Mouse (Mus musculus) heart, adult 2 months (tissue): ENCODE measurements around the gene Zcchc3. TPM values are rescaled to one million over a fixed set of nuclear protein-coding genes. Genes with fewer than 3 reads are reported as not detected.

Experiments
- DNase-seq, 2 experiments: peaks; one replicate each; pipeline ENCODE4 v3.0.0; 2021
- H3K27ac ChIP-seq: fragments of 200-600 bp; 2 replicates; pipeline ENCODE4 v1.8.1; 2022
- H3K27me3 ChIP-seq: fragments of 200-500 bp; 2 replicates; pipeline ENCODE4 v1.6.1; 2012; ENCODE audit warnings: mild to moderate bottlenecking, low read length, inconsistent platforms, mixed read lengths; ENCODE audit not compliant: control insufficient read depth, insufficient read depth
- H3K36me3 ChIP-seq: fragments of 200-500 bp; 2 replicates; pipeline ENCODE4 v1.6.1; 2012; ENCODE audit warnings: low read length, inconsistent platforms; ENCODE audit not compliant: control insufficient read depth, insufficient read depth
- H3K4me1 ChIP-seq: fragments of 200-500 bp; 2 replicates; pipeline ENCODE4 v1.6.1; 2011; ENCODE audit warnings: low read length; ENCODE audit not compliant: control insufficient read depth, insufficient read depth
- H3K4me3 ChIP-seq: fragments of 200-600 bp; 2 replicates; pipeline ENCODE4 v1.8.1; 2022
- H3K79me2 ChIP-seq: fragments of 200-500 bp; replicated peaks from 2 replicates; pipeline ENCODE4 v1.6.1; 2012; ENCODE audit warnings: mild to moderate bottlenecking, inconsistent platforms, low read length, moderate library complexity, mixed read lengths; ENCODE audit not compliant: control insufficient read depth, insufficient read depth
- H3K9ac ChIP-seq: fragments of 200-500 bp; 2 replicates; pipeline ENCODE4 v1.6.1; 2012; ENCODE audit warnings: low read depth, mild to moderate bottlenecking, control low read depth, inconsistent platforms, low read length, mixed read lengths
- CTCF ChIP-seq: fragments of 200-600 bp; IDR thresholded peaks from 2 replicates; pipeline ENCODE4 v1.8.1; 2022; ENCODE audit warnings: antibody characterized with exemption, mild to moderate bottlenecking, moderate library complexity
- EP300 ChIP-seq: fragments of 200-500 bp; IDR thresholded peaks from 2 replicates; pipeline ENCODE4 v1.6.1; 2011; ENCODE audit warnings: low read depth, low read length, control low read depth; ENCODE audit not compliant: insufficient read depth
- POLR2A ChIP-seq: fragments of 200-500 bp; IDR thresholded peaks from 2 replicates; pipeline ENCODE4 v1.6.1; 2011; ENCODE audit warnings: mild to moderate bottlenecking, low read depth, low read length, control low read depth; ENCODE audit not compliant: insufficient read depth
- WGBS: fragments of 180-500 bp; shearing (Covaris S2); methylation state at CpG from one replicate; pipeline ENCODE4 v1.1.7; 2018; 5-methylcytosine and 5-hydroxymethylcytosine counted together
- intact Hi-C: fragments of 180-260 bp; cut with DNase I; formaldehyde crosslinking; loops from one replicate; pipeline ENCODE4 v1.15.1; 2025
- polyA plus RNA-seq: library from polyadenylated mRNA; depleted of rRNA; stranded (reverse); fragments of >200 nt; gene quantifications from 2 replicates; pipeline ENCODE4 v1.2.3, GENCODE M21; 2012; rRNA removed
- total RNA-seq, 2 experiments: library from RNA; stranded (reverse); gene quantifications; 2 replicates each; pipeline ENCODE4 v1.2.3; 2021

The Zcchc3 gene
- total and polyA plus RNA-seq, 3 experiments, result 4.0 to 9.1 (median 6.7) TPM

- 67% methylated on average over 4 of the region's 4 CpGs for WGBS
- H3K4me3 ChIP-seq, result no peak overlapping the region
- no peak overlapping the region for H3K27ac ChIP-seq
- no peaks in the 10 kb centered on the region; the same call in 1 of the 2 replicates for H3K4me1 ChIP-seq
- TF ChIP-seq CTCF, result no peak
- no peak for TF ChIP-seq POLR2A
- TF ChIP-seq EP300, result no peak
- DNase-seq, result no peak
- no peaks in the 10 kb centered on the region for H3K79me2 ChIP-seq
- no peak overlapping the region for H3K9ac ChIP-seq
- H3K27me3 ChIP-seq, result peaks cover 4% of the 10 kb centered on the region; the same call in 1 of the 2 replicates
- no peaks in the 10 kb centered on the region for H3K36me3 ChIP-seq
- intact Hi-C loops, result no loop called here
Observed at GRCm38 (mm10) chr2:152372661-152373060, 42.2 kb downstream of the Zcchc3 start.

DNA sequence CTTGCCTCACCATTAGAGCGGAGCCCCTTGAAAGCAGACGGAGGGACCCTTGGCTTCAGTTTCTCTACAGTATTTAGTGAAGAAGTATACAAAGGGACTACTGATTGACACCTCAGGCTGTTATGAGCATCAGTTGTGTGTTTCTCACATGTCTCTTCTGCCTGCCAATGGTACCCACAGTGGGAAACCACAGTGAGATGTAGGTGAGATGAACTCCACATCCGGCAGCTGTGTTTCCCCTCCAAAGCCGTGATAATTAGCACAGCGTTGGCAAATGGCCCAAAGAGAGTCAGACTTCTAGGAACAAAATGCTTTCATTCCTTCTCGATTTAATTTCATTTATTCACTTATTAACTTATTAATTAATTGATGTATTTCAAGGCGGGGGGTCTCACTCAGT, 42.7 kb downstream of the Zcchc3 start:
- Histone ChIP-seq H3K27me3 (peaks cover 4% of the 10 kb centered on the region; the same call in 1 of the 2 replicates), H3K4me1 (no peaks in the 10 kb centered on the region; the same call in 1 of the 2 replicates), H3K4me3 (no peak overlapping the region), H3K27ac (no peak overlapping the region), H3K9ac (no peak overlapping the region), H3K79me2 (no peaks in the 10 kb centered on the region), H3K36me3 (no peaks in the 10 kb centered on the region)
- DNase-seq, result no peak
- 63% methylated on average over 7 of the region's 7 CpGs for WGBS
- TF ChIP-seq POLR2A (no peak), CTCF (no peak), EP300 (no peak)
- intact Hi-C loops, result no loop called here

- Histone ChIP-seq H3K4me3 (no peak overlapping the region), H3K27ac (no peak overlapping the region), H3K27me3 (no peaks in the 10 kb centered on the region), H3K36me3 (no peaks in the 10 kb centered on the region), H3K9ac (no peak overlapping the region), H3K4me1 (peaks cover 4% of the 10 kb centered on the region; the same call in 1 of the 2 replicates), H3K79me2 (no peaks in the 10 kb centered on the region)
- TF ChIP-seq CTCF (peak; percentile 91), EP300 (0 out of 2 replicates have a peak, but pooled peaks have one; percentile 42), POLR2A (no peak)
- intact Hi-C loops, result loop anchor here (1.0 to 5.0 kb wide), 5 partner anchors 36 to 339 kb away; partner anchors contain the start of genes Csnk2a1 and Rbck1
- 27% methylated on average over 14 of the region's 14 CpGs for WGBS
- DNase-seq, result peak; percentile 45 to 60
Observed at GRCm38 (mm10) chr2:152368532-152369140, 46.2 kb downstream of the Zcchc3 start.

DNA sequence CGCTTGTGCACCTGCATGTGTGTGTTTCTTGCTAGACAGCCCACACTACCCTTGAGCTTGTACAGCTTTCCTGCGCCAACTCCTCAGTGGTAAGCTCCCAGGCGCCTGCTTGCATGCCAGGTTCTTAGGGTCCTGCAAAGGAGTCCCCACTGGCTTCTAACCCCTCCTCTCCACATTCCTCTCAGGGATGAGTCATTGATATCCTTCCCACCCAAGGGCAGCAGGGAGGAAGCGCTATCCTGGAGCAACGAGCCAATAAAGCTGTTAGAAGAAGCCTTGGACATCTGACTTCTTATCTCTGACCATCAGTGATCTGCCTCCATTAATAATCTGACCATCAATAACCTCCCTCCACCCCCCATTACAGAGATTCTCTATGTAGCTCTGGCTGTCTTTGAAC, 46.9 kb downstream of the Zcchc3 start:
- H3K79me2 ChIP-seq, result no peaks in the 10 kb centered on the region
- no peak overlapping the region for H3K9ac ChIP-seq
- no peaks in the 10 kb centered on the region for H3K27me3 ChIP-seq
- no peak overlapping the region for H3K4me3 ChIP-seq
- H3K27ac ChIP-seq, result no peak overlapping the region
- no peak for DNase-seq
- intact Hi-C loops, result loop anchor here (1.0 to 5.0 kb wide), 5 partner anchors 36 to 339 kb away; partner anchors contain the start of genes Csnk2a1 and Rbck1
- no peaks in the 10 kb centered on the region for H3K36me3 ChIP-seq
- peaks cover 4% of the 10 kb centered on the region; the same call in 1 of the 2 replicates for H3K4me1 ChIP-seq
- TF ChIP-seq EP300 (no peak), POLR2A (no peak), CTCF (no peak)
- 57% methylated on average over 5 of the region's 5 CpGs for whole genome bisulfite sequencing

DNA sequence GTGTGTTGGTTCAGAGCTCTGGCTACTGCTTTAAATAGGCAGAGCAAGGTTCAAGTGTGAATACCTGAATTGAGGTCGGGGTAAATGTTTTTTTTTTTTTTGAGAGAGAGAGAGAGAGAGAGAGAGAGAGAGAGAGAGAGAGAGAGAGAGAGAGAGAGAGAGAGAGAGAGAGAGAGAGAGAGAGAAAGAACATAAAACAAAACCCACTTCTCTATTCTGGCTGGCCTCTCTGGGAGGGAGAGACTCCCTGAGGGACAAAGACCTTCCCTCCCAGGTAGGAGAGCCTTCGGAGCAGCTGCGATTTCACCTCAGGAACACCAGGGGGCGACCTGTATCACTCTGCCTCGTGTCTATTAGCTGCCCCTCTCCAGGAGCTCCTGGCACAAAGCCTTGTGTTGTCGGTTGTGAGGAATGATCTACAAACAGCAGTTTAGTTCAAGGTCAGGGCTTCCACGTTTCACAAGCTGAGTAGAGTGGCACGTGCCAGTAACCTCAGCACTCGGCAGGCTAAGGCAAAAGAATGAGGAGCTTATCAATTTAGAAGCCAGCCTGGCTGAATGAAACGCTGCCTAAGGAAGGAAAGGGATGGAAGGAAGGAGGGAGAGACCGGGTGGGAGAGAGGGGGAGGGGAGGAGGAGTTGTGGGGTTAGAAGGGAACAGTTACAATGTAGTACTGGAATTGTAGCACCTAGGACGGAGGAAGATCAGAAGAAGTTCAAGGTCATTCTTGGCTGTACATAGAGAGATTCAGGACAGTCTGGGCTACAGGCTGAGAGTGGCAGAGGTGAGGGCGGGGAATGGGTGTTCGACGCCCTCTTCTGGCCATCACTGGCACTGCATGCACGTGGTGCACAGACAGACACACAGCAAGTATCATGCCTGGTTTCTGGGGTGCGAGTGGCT, 51.3 kb downstream of the Zcchc3 start:
- peak overlapping the region; percentile 59 for H3K27ac ChIP-seq
- H3K4me3 ChIP-seq, result no peak overlapping the region
- H3K27me3 ChIP-seq, result no peaks in the 10 kb centered on the region
- peak; percentile 68 for TF ChIP-seq CTCF
- no peak for TF ChIP-seq POLR2A
- peak; percentile 56; the same call in 1 of the 2 replicates for TF ChIP-seq EP300
- H3K4me1 ChIP-seq, result peaks cover 20% of the 10 kb centered on the region
- intact Hi-C loops, result loop anchor here (5.0 kb wide), 1 partner anchor 71 kb away; the partner anchor contains the start of gene Tbc1d20
- H3K79me2 ChIP-seq, result no peaks in the 10 kb centered on the region
- H3K36me3 ChIP-seq, result no peaks in the 10 kb centered on the region
- no peak overlapping the region for H3K9ac ChIP-seq
- 6% methylated on average over 17 of the region's 17 CpGs for WGBS
- DNase-seq, result peak; percentile 76 to 83

Other genes with a start within 250 kb of the Zcchc3 start
- gene Csnk2a1, start 188.2 kb downstream of the Zcchc3 start, total RNA-seq, result 10 to 100 TPM; 89.0 to 94.1 TPM
- gene Csnk2a1, start 188.2 kb downstream of the Zcchc3 start, polyA plus RNA-seq, result 40.7 and 74.9 TPM in 2 replicates
- gene Tbc1d20, start 121.2 kb downstream of the Zcchc3 start, total RNA-seq, result 10 to 100 TPM; 39.0 to 46.5 TPM
- 43.1 and 60.1 TPM in 2 replicates for gene Tbc1d20, start 121.2 kb downstream of the Zcchc3 start, polyA plus RNA-seq
- gene Rbck1, start 82.4 kb downstream of the Zcchc3 start, total RNA-seq, result 10 to 100 TPM; 44.3 to 45.2 TPM
- 107 and 128 TPM in 2 replicates for gene Rbck1, start 82.4 kb downstream of the Zcchc3 start, polyA plus RNA-seq
- gene Trib3, start 71.0 kb downstream of the Zcchc3 start, total RNA-seq, result 1 to 10 TPM; 2.4 to 3.6 TPM
- gene Trib3, start 71.0 kb downstream of the Zcchc3 start, polyA plus RNA-seq, result 2.3 and 3.3 TPM in 2 replicates
- gene Nrsn2, start 38.4 kb downstream of the Zcchc3 start, total RNA-seq, result not detected
- 0.31 TPM in 1 of 2 replicates, not detected in the other for gene Nrsn2, start 38.4 kb downstream of the Zcchc3 start, polyA plus RNA-seq
- gene Sox12, start 17.0 kb downstream of the Zcchc3 start, total RNA-seq, result 1 to 10 TPM; 6.9 to 8.3 TPM
- 7.6 and 8.8 TPM in 2 replicates for gene Sox12, start 17.0 kb downstream of the Zcchc3 start, polyA plus RNA-seq
- 1 to 10 TPM; 1.5 to 2.4 TPM for gene 6820408C15Rik, start 560 bp upstream of the Zcchc3 start, total RNA-seq
- gene 6820408C15Rik, start 560 bp upstream of the Zcchc3 start, polyA plus RNA-seq, result 2.5 and 4.0 TPM in 2 replicates
- not detected for gene Defb23, start 49.6 kb upstream of the Zcchc3 start, total RNA-seq
- gene Defb23, start 49.6 kb upstream of the Zcchc3 start, polyA plus RNA-seq, result not detected in 2 replicates
- gene Defb20, start 62.0 kb upstream of the Zcchc3 start, total RNA-seq, result not detected
- gene Defb20, start 62.0 kb upstream of the Zcchc3 start, polyA plus RNA-seq, result not detected in 2 replicates
- gene Defb22, start 75.1 kb upstream of the Zcchc3 start, total RNA-seq, result not detected
- gene Defb22, start 75.1 kb upstream of the Zcchc3 start, polyA plus RNA-seq, result not detected in 2 replicates
- gene Defb26, start 96.7 kb upstream of the Zcchc3 start, total RNA-seq, result not detected
- gene Defb26, start 96.7 kb upstream of the Zcchc3 start, polyA plus RNA-seq, result not detected in 2 replicates
- gene Defb28, start 103.2 kb upstream of the Zcchc3 start, total RNA-seq, result not detected
- gene Defb28, start 103.2 kb upstream of the Zcchc3 start, polyA plus RNA-seq, result not detected in 2 replicates
- not detected for gene Defb29, start 125.1 kb upstream of the Zcchc3 start, total RNA-seq
- not detected in 2 replicates for gene Defb29, start 125.1 kb upstream of the Zcchc3 start, polyA plus RNA-seq
- gene Gm17416, start 154.3 kb upstream of the Zcchc3 start, total RNA-seq, result not detected
- not detected in 2 replicates for gene Gm17416, start 154.3 kb upstream of the Zcchc3 start, polyA plus RNA-seq
- gene Defb21, start 157.7 kb upstream of the Zcchc3 start, total RNA-seq, result not detected
- not detected in 2 replicates for gene Defb21, start 157.7 kb upstream of the Zcchc3 start, polyA plus RNA-seq
- gene Defb19, start 165.3 kb upstream of the Zcchc3 start, total RNA-seq, result not detected
- 0.43 and 0.97 TPM in 2 replicates for gene Defb19, start 165.3 kb upstream of the Zcchc3 start, polyA plus RNA-seq
- gene Defb45, start 184.4 kb upstream of the Zcchc3 start, total RNA-seq, result not detected
- not detected in 2 replicates for gene Defb45, start 184.4 kb upstream of the Zcchc3 start, polyA plus RNA-seq
- gene Defb36, start 189.3 kb upstream of the Zcchc3 start, total RNA-seq, result not detected
- gene Defb36, start 189.3 kb upstream of the Zcchc3 start, polyA plus RNA-seq, result not detected in 2 replicates
- gene Defb25, start 208.0 kb upstream of the Zcchc3 start, total RNA-seq, result not detected
- not detected in 2 replicates for gene Defb25, start 208.0 kb upstream of the Zcchc3 start, polyA plus RNA-seq
- 1 to 10 TPM; 5.8 to 7.1 TPM for gene Rem1, start 211.9 kb upstream of the Zcchc3 start, total RNA-seq
- 5.6 and 7.1 TPM in 2 replicates for gene Rem1, start 211.9 kb upstream of the Zcchc3 start, polyA plus RNA-seq